Mouse (Mus musculus) embryonic facial prominence, embryonic 10.5 days (tissue): ENCODE measurements around the gene Hnrnpa1. TPM values are rescaled to one million over a fixed set of nuclear protein-coding genes. Genes with fewer than 3 reads are reported as not detected.
A peak's percentile ranks its signal among the peaks of the same experiment; 100 is the strongest.

Experiments used
- DNase-seq: peaks from one replicate; pipeline ENCODE4 v3.0.0-alpha.2; 2017; ENCODE audit warnings: low spot score
- H3K27ac ChIP-seq: fragments of 300-500 bp; sonication (generic); replicated peaks from 2 replicates; pipeline ENCODE4 v1.5.1; 2016; ENCODE audit warnings: mild to moderate bottlenecking
- H3K27me3 ChIP-seq: fragments of 300-500 bp; sonication (generic); replicated peaks from 2 replicates; pipeline ENCODE4 v1.6.1; 2016; ENCODE audit warnings: low read depth, mild to moderate bottlenecking; ENCODE audit not compliant: poor library complexity, severe bottlenecking
- H3K36me3 ChIP-seq: fragments of 300-500 bp; sonication (generic); replicated peaks from 2 replicates; pipeline ENCODE4 v1.6.1; 2016; ENCODE audit warnings: mild to moderate bottlenecking, moderate library complexity
- H3K4me1 ChIP-seq: fragments of 300-500 bp; sonication (generic); 2 replicates; pipeline ENCODE4 v1.6.1; 2016
- H3K4me3 ChIP-seq: fragments of 300-500 bp; sonication (generic); 2 replicates; pipeline ENCODE4 v1.5.1; 2016; ENCODE audit warnings: mild to moderate bottlenecking, moderate library complexity
- H3K9me3 ChIP-seq: fragments of 300-500 bp; sonication (generic); 2 replicates; pipeline ENCODE4 v1.6.1; 2016; ENCODE audit warnings: mild to moderate bottlenecking
- WGBS: fragments of 180-500 bp; shearing (Covaris S2); methylation state at CpG from one replicate; pipeline ENCODE4 v1.1.7; 2016; 5-methylcytosine and 5-hydroxymethylcytosine counted together
- polyA plus RNA-seq: library from polyadenylated mRNA; unstranded; fragments of >200 nt; fragmentation: Nextera tagmentation; extraction: Ambion mirVana; gene quantifications from 2 replicates; pipeline ENCODE4 v1.2.1, GENCODE M21; 2016

Gene Hnrnpa1
- 1,897 and 1,928 TPM in 2 replicates for polyA plus RNA-seq

DNA sequence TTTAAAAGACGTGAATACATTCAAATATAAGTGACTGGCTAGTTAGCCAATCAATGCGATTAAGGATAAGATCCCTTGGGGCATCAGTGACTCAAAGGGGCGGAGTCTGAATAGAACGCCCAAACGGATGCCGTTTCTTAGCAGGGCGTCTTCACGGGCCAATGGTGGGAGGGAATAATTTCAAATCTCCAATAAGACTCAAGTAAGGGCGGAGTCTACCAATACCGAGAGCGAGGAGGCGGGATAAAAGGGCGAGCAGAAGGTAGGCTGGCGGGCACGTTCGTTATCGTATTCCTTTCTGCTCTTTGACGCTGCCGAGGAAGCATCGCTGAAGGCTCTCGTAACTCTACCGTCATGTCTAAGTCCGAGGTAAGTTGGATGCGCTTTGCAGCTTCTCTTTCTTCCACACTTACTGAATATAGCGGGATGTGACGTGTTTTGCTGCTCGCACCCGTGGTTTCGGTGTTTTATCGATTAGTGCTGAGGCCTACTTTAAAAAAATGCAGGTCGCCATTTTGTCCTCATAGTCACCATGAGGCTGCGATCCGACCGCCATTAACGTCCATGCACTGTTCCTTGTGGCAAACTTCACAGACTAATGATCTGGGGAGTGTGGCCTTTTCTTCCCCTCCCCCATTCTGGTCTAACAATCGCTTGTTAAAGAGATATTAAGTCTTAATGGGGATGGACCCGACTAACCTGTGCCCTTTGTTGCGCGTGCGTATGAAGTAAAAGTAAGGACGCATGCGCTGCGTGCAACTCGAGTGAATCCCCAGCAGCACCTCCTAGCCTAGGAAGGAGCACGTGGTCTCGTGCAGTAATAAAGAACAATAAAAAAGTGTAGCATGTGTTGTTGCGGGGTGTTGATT lies at the start of gene Hnrnpa1:
Gene Hnrnpa1, plus strand, starts transcription at position 273 of the 869 bp plus-strand sequence.
- H3K36me3 ChIP-seq = peaks cover 64% of the 10 kb centered on the region
- no peaks in the 10 kb centered on the region for H3K27me3 ChIP-seq
- peak within 1 kb of the TSS; percentile 81 for H3K4me3 ChIP-seq
- DNase-seq = peak; percentile 93
- H3K27ac ChIP-seq = peak within 1 kb of the TSS; percentile 98
- under 1% methylated on average over 47 of the region's 47 CpGs for WGBS
- H3K9me3 ChIP-seq = 0 out of 2 replicates have a peak, but pooled peaks cover 2% of the 10 kb centered on the region
- peaks cover 34% of the 10 kb centered on the region for H3K4me1 ChIP-seq

DNA sequence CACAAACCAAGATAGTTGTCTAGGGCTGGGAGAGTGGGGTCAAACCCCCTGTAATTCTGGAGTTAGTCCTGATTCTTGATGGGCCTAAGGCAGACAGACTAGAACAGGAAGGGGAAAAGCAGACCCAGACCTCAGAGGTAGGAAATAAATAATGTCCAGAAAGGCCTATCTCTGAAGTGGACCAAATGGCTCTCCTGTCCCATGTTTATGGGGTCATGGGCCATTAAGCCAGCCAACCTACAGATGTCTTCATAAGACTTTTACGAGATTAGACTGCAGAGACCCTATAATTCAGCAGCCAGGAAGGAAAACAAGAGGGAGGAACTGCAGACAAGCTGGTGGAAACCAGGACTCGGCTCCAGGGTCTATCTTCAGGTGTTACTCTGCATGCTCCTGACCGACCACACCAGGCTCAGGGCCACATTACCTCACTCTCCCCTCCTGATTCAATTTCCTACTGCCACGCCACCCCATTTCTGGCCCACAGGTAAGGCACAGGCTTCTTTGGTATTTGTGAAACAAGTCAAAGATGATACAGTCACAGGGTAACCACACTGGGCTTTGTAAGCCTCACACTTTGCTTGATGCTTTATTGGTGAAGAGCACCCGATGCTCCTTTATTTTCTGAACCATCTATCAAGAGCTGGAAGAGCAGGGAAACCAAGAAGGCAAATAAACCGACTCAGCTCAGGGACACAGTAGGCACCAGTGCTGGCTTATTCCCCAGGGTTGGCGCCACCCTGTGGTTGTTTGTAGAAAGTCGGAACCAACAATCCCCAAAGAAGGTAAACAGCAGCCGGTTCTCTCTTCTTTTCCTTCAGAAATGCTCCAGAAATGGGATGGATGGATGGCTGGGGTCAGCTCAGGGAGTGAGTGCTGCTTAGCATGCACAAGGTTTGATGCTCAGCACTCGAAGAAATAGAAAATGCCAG lies 49.4 kb upstream of the Hnrnpa1 start:
- Histone ChIP-seq H3K9me3 (no peaks in the 10 kb centered on the region), H3K27ac (no peak overlapping the region), H3K27me3 (no peaks in the 10 kb centered on the region), H3K4me3 (no peak overlapping the region), H3K36me3 (peaks cover 71% of the 10 kb centered on the region), H3K4me1 (no peaks in the 10 kb centered on the region)
- DNase-seq = peak; percentile 37
- WGBS = 70% methylated on average over 10 of the region's 10 CpGs

DNA sequence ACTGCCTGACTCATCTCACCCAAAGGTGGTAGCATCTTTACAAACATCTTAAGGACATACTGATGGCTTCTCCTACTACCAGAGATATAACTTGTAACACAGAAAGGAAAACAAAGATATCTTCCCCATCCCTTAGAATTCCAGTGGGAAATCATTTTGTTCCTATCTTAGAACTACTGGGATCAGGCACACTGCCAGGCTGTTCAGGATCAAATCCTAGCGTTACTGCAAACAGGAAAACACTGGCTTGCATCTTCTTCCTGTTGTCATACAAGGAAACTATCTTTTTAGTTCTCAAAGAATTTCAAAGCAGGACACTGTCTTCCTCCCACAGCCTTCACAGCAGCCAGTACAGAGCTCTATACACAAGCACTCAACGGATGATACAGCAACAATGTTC lies 46.6 kb upstream of the Hnrnpa1 start:
- no peak for DNase-seq
- Histone ChIP-seq H3K9me3 (no peaks in the 10 kb centered on the region), H3K4me1 (no peaks in the 10 kb centered on the region), H3K4me3 (no peak overlapping the region), H3K27me3 (no peaks in the 10 kb centered on the region), H3K36me3 (peaks cover 98% of the 10 kb centered on the region), H3K27ac (no peak overlapping the region)
- 94% methylated on average over 2 of the region's 2 CpGs for WGBS

DNA sequence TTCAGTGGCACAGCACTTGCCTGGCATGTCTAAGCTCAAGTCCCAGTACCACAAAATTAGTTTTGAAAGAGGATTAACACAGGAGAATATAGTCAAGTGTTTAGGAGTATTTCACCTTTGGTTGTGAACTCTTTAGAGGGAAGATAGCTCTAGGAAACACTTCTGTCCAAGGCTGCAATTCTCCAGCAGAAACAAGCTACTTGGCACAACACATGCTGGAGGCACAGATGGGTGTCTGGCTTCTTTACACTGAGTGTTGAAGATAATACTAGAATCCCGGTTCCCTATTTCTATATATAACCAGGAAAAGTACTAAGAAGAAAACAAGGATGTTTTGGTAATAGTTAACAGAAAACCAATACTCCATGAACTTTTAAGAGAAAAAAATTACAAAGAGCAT lies 43.4 kb upstream of the Hnrnpa1 start:
- WGBS = 92% methylated on average over 1 of the region's 1 CpGs

DNA sequence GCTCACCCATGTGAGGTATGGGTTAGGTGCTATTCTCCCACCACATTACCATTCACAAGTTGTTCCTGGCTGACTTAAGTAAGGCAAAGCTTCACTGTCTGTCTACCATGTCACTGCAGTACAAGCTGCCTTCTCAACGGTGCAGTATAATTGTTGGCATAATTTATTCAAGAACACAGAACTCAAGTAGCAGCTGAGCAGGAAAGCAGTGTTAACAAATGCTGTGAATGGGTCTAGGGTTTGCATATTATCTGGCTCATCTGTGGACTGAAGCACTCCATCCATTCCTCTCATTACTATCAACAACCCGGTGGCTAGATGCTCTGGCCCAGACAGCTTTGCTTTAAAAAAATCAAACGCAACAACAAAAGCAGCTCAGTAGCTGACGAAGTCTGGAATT lies 42.4 kb upstream of the Hnrnpa1 start:
- no peaks in the 10 kb centered on the region for H3K27me3 ChIP-seq
- no peaks in the 10 kb centered on the region for H3K4me1 ChIP-seq
- no peak overlapping the region for H3K27ac ChIP-seq
- no peaks in the 10 kb centered on the region for H3K9me3 ChIP-seq
- H3K36me3 ChIP-seq = peaks cover 99% of the 10 kb centered on the region
- WGBS = 85% methylated on average over 4 of the region's 4 CpGs
- no peak for DNase-seq
- H3K4me3 ChIP-seq = no peak overlapping the region

More for the DNA sequence above, 43.4 kb upstream of the Hnrnpa1 start:
- no peak for DNase-seq
- peaks cover 99% of the 10 kb centered on the region for H3K36me3 ChIP-seq
- H3K27me3 ChIP-seq = no peaks in the 10 kb centered on the region
- no peaks in the 10 kb centered on the region for H3K9me3 ChIP-seq
- H3K27ac ChIP-seq = no peak overlapping the region
- H3K4me1 ChIP-seq = no peaks in the 10 kb centered on the region
- H3K4me3 ChIP-seq = no peak overlapping the region

DNA sequence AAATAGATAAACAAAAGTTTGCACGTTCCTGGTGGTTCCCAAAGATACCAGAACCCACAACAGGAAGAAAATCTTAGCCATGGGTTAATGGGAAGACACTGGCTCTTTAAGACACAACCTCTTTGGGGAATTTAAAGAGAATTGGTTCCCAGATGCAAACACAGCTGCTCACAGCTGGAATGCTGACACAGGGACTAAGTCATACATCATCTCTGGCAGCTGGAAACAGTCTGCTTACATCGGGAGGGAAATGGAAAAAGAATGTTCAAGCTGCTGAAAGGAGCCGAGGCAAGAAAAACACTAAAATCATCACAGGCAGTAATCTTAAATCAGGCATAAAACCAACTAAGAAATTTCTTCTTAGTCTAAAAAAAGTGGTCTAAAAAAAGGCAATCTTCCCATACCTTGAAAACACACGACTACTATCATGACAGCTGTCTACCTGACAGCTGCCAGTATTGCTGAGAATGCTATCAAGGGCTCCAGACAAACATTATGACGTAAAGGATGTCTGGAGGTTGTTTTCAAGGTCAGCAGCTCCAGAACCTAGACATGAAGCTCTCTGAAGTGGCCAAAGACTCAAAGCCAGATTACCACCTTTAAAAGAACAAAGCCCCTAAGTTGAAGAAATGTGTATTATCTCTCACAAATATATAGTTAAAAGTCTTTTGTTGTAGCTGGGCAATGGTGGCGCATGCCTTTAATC lies 38.0 kb upstream of the Hnrnpa1 start:
- Histone ChIP-seq H3K27ac (no peak overlapping the region), H3K27me3 (no peaks in the 10 kb centered on the region), H3K36me3 (peaks cover 99% of the 10 kb centered on the region), H3K9me3 (no peaks in the 10 kb centered on the region), H3K4me3 (no peak overlapping the region), H3K4me1 (no peaks in the 10 kb centered on the region)
- no peak for DNase-seq
- 75% methylated on average over 6 of the region's 6 CpGs for WGBS

DNA sequence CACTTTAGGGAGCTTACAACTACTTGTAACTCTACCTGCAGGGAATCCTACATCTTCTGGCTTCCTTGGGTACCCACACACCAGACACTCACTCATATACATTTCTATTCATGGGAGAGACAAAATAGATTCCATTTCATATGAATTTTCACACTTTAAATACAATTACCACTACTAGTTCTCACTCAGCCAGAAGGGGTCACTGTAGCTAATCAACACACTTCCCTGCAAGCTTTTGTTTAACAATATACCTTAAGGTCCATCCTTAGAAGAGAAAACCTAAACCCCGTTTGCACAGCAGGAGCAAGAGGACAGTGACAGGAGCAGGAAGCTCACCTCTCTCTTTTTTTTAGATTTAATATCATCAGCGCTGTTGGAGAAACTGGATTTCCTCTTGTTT lies 35.1 kb upstream of the Hnrnpa1 start:
- no peaks in the 10 kb centered on the region for H3K9me3 ChIP-seq
- H3K27me3 ChIP-seq = no peaks in the 10 kb centered on the region
- no peak overlapping the region for H3K4me3 ChIP-seq
- no peaks in the 10 kb centered on the region for H3K4me1 ChIP-seq
- peaks cover 99% of the 10 kb centered on the region for H3K36me3 ChIP-seq
- no peak overlapping the region for H3K27ac ChIP-seq
- no peak for DNase-seq
- WGBS = 72% methylated on average over 2 of the region's 2 CpGs

DNA sequence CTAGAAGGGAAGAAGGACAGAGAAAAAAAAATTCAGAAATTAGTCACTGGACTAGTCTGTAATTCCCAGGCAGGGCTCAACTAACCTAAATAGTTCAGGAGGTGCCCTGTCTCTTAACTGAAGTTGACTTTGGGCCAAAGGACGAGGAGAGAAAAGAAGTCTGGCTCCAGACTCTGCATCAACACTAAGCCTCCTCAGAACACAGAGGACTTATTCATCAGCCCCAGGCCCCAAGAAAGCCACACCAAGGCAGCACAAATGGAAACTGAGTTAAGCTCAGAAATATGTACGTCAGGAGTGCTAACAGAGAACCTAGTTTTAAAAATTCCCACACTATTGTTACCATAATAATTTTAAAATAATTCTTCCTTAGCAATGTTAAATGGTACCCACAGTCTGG lies 26.1 kb upstream of the Hnrnpa1 start:
- Histone ChIP-seq H3K36me3 (peaks cover 47% of the 10 kb centered on the region), H3K4me3 (peak overlapping the region; percentile 53), H3K9me3 (no peaks in the 10 kb centered on the region), H3K27ac (peak overlapping the region; percentile 92), H3K4me1 (peaks cover 35% of the 10 kb centered on the region), H3K27me3 (no peaks in the 10 kb centered on the region)
- 17% methylated on average over 2 of the region's 2 CpGs for WGBS
- DNase-seq = peak; percentile 12

DNA sequence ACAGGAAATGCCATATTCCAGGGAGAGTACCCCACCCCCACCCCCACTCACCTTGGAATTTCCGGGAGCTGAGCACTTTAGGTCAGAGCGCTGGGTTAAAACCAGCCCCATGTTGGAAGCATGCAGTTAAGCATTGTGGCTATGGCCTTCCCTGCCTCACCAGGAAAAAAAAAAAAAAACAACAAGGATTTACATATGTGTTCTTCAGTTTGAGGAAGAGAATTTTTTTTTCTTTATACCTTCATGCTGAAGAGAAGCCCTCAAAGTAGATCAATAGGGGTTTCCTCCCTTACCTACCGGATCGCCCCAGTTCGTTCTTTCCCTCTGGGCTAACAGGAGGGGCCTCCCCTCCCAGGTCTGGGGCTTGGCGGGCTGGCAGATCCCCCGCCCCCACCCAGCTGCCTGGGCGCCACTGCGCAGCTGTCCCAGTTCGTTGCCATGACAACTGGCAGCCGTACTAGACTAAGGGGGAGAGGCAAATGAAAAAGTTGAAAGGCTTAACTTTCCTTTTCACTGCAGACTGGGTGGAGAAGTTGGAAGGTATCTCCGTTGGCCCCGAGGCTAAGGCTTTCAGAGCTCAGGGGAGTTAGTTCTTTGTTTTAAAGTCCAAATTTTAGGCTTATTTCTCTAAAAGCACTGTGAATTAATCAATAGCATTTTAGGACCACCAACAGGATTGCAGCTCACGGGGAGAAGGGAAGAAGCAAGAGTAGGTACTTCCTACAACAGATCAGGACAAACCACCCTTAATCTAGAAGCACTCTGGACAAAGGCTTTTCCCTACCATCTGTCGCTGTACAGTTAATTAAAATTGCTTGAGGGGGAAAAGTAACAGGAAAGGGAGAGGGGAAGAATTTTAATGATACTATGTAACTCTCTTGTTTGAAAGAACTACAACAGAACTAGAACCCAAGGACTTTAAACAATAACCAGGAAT lies 25.0 kb upstream of the Hnrnpa1 start:
- Histone ChIP-seq H3K27me3 (no peaks in the 10 kb centered on the region), H3K4me3 (peak overlapping the region; percentile 53), H3K27ac (peak overlapping the region; percentile 92), H3K36me3 (peaks cover 47% of the 10 kb centered on the region), H3K9me3 (no peaks in the 10 kb centered on the region), H3K4me1 (peaks cover 35% of the 10 kb centered on the region)
- DNase-seq = peak; percentile 96
- WGBS = under 1% methylated on average over 15 of the region's 15 CpGs

DNA sequence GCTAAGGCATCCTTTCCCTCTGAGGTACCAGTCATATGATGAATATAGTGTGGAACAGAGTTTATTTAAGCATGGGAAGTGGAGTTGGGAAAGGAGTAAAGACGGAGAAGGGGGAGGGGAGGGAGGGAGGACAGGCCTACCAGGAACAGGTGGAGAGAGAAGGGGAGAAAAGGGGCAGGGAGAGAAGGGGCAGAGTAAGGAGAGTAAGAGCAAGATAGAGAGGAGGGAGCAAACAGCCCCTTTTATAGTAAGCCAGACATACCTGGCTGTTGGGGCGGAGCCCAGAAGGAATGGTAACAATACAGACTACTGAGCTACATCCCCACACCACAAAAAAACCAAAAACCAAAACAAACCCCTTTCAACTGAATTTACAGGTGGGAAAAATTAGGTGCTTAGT lies 24.2 kb upstream of the Hnrnpa1 start:
- DNase-seq = peak; percentile 32
- H3K9me3 ChIP-seq = no peaks in the 10 kb centered on the region
- peak overlapping the region; percentile 92 for H3K27ac ChIP-seq
- H3K4me3 ChIP-seq = peak overlapping the region; percentile 53
- H3K36me3 ChIP-seq = peaks cover 47% of the 10 kb centered on the region
- whole genome bisulfite sequencing = 16% methylated on average over 2 of the region's 2 CpGs
- H3K27me3 ChIP-seq = no peaks in the 10 kb centered on the region
- H3K4me1 ChIP-seq = peaks cover 37% of the 10 kb centered on the region

DNA sequence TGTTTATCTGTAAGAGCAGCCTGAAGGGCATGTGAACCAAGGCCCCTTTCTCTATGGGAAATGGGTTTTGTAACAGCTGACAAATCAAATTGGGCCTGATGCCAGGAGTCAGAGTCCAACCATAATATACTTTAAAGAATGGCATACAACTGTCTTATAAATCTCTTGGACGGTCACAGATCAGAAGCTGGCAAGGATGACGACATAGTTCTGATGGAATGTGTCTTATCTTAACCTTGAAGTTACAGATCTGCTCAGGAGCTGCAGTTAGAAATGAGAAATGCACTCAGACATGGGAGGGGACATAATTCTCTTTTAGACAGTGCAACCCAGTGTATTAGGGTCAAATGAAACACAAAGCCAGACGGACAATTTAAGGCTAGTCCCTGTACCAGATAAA lies 19.4 kb upstream of the Hnrnpa1 start:
- Histone ChIP-seq H3K9me3 (no peaks in the 10 kb centered on the region), H3K4me1 (peaks cover 22% of the 10 kb centered on the region), H3K4me3 (no peak overlapping the region), H3K36me3 (peaks cover 54% of the 10 kb centered on the region), H3K27ac (no peak overlapping the region; the same call in 1 of the 2 replicates), H3K27me3 (no peaks in the 10 kb centered on the region)
- no peak for DNase-seq
- 84% methylated on average over 3 of the region's 3 CpGs for WGBS
